Mouse (Mus musculus) c-Kit-positive CD71-positive TER-119-positive erythroid progenitor cells, embryonic 14.5 days (primary cell): ENCODE results near the gene Abcf1.

Source experiments
- DNase-seq: peaks from one replicate; pipeline ENCODE4 v3.0.0-alpha.2; 2013; ENCODE audit warnings: low spot score

The Abcf1 gene

DNA sequence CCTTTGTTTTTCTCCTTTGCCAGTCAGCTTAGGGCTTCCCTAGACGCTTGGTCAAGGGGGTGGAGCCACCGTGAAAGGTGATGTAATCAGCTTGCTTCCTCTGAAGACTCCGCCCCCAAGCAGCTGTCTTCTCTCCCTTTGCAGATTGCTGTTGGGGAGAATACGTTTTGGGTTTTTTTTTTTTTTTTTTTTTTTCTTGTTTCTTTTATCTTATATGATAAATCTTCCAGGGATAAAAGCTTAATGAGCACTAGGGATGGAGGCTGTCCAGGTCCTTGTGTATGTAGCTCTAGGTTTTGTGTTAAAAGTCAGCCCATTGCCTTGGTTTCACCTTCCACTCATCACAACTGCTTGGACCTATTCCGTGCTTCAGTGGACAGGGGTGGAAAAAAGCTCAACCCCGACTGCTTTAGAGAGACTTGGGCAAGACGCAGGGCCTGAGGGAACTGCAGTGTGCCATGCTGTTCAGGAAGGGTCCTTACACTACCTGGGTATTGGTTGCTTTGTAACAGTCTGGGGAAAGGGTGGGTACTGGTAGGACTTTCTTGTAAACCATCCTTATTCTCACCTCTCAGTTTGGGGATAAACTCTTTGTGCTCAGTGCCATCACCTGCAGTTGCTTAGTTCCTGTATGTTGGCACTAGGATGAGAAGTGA lies 50.4 kb downstream of the Abcf1 start:
- DNase-seq = peak; percentile 98

DNA sequence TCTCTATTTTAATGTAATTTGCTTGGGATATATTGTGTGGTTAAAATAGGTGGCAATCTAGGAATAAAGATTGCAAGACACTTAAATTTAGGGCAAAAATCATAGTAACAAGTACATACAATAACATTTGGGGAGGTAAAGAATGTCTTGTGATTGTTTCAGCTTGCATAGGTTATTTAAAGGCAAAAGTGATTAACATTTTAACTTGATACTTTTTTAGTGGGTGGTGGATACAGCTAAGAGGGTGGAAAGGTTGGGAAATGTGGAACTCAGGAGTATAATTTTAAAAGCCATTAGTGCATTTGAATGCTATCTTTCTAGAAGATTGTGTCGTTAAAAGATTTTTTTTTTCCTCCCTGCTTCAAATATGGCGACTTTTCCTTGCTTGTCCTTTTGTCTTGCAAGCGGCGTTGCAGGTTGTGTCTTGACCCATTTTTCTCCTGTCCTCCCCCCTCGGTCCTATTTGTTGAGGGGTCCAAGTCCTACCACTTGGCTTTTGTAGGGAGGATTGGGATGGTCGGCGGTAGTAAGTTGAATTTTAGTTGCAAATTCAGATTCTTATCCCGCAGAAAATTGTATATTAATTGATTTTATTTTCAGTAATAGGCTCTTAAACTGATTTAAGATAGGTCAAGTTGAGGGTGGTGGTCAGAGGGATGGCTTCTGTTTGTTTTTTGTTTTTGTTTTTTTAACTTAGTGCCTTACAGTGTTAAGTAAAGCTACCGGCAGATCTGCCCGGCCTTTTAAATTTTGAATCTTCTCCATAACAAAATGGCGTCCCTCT lies 51.1 kb downstream of the Abcf1 start:
- DNase-seq = peak; percentile 57

DNA sequence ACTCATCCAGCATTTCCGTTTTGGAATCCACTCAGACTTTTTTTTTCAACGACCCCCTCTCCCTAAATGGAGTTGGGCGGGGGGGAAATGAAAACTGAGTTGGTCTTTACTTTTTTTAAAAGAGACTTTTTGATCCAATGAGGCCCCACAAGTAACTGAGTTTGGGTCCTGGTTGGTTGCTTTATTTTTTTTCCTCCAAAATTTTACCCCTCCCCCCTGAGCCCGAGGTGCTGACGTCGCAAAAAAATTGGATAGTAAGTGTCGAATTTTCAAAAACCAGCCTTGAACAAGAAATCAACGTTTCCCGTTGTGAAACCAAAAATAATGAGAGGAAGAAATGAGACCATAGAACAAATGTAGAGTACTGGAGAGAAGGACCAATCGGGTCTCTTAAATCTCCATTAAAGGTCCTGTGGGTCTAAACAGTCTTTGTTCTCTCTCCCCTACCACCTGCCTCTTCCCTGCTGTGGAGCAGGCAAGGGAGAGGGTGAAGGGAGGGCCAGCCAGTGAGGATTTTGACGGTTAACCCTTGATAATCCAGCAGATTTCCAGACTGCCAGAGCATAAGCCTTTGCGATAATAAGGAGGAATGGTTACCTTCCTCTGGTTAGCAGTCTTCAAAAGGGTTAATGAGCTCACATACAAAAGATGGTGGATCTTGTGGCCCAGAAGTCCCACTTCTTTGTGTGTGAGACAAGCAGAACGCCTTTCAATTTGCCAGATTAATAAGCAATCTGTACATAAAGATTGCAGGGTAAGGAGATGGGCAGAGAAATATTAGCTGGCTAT lies 51.9 kb downstream of the Abcf1 start:
- DNase-seq = peak; percentile 68

DNA sequence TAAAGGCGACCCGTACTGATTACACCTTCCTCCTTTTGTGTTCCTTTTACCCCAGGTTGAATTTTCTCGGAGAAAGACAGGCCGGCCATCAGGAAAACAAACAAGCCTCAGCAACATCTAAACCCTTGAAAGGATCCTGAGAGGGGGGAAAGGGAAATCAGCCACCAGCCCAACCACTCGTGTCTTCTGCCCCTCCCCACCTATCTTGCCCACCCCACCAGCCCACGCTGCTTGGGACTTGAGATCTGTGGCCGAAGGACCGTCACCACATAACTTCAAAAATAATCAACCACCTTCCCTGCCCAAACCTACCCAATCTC lies 52.5 kb downstream of the Abcf1 start:
- DNase-seq = no peak

- DNase-seq = peak; percentile 98
Observed at GRCm38 (mm10) chr17:35916297-35917142, 53.0 kb downstream of the Abcf1 start, which contains the start of the genes Mrps18b and Ppp1r10. Gene Mrps18b (minus strand): TSS chr17:35916389. Gene Ppp1r10 (plus strand): TSS chr17:35916434.

- peak; percentile 53 for DNase-seq
Observed at GRCm38 (mm10) chr17:35915538-35916296, 53.8 kb downstream of the Abcf1 start.

- DNase-seq = no peak
Observed at GRCm38 (mm10) chr17:35914975-35915374, 54.6 kb downstream of the Abcf1 start.

GRCm38 (mm10) chr17:35909919-35910369 lies 59.6 kb downstream of the Abcf1 start, which contains the start of gene Atat1:
Gene Atat1 (minus strand): TSS chr17:35910075.
- DNase-seq = peak; percentile 95

- no peak for DNase-seq
Observed at GRCm38 (mm10) chr17:35909186-35909918, 60.2 kb downstream of the Abcf1 start.

GRCm38 (mm10) chr17:35907609-35908008 lies 62.0 kb downstream of the Abcf1 start:
- DNase-seq = no peak
